Mouse (Mus musculus): Measurements from ENCODE around the gene Alkbh6. TPM values are rescaled to one million over a fixed set of nuclear protein-coding genes. Genes with fewer than 3 reads are reported as not detected.

Alkbh6 gene
- polyA plus RNA-seq, 1 experiment from 2014 or later, result 92.9 TPM

- Histone ChIP-seq H3K9ac (replicated peaks) (peak within 1 kb of the TSS; percentile 92), H3K4me2 (replicated peaks) (peak within 1 kb of the TSS; percentile 73), H3K4me1 (peaks cover 17% of the 10 kb centered on the region), H3K9me3 (0 out of 2 replicates have a peak, but pooled peaks cover 3% of the 10 kb centered on the region), H3K4me3 (peak within 1 kb of the TSS; percentile 87), H3K36me3 (no peaks in the 10 kb centered on the region), H3K27ac (replicated peaks) (peak within 1 kb of the TSS; percentile 84), H3K27me3 (peaks cover 4% of the 10 kb centered on the region; the same call in 1 of the 2 replicates)
- ATAC-seq (ENCODE audit: low FRiP score, low read depth), result peak; percentile 34
- under 1% methylated on average over 63 of the region's 63 CpGs for WGBS
Observed at GRCm38 (mm10) chr7:30321539-30322284, 13.2 kb downstream of the Alkbh6 start, which contains the start of gene E130208F15Rik. TSS of gene E130208F15Rik (plus strand) at chr7:30321740.

DNA sequence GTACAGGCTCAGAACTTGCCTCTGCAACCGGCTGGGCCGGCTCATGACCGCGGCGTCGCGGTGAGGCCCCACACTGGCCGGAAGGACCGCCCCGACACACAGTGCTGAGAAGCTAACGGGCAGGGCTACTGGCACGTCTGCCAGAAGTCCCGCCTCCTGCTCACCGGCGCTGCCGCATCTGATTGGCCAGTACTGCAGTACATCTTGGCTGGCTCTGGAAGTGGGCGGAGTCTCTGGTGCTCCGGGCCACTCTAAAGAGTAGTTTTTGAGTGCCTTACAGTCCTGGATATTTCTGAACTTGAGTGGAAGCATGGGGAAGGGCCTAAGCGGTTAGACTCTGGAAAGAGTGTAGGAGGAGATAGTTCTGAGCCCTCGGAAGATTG is 13.8 kb downstream of the Alkbh6 start:
- H3K4me2 ChIP-seq (replicated peaks), result peak overlapping the region; percentile 73
- ATAC-seq (ENCODE audit: low FRiP score, low read depth), result peak; percentile 99
- peak overlapping the region; percentile 87 for H3K4me3 ChIP-seq
- 0 out of 2 replicates have a peak, but pooled peaks cover 3% of the 10 kb centered on the region for H3K9me3 ChIP-seq
- H3K27ac ChIP-seq (replicated peaks), result peak overlapping the region; percentile 84
- under 1% methylated on average over 20 of the region's 20 CpGs for WGBS
- H3K9ac ChIP-seq (replicated peaks), result peak overlapping the region; percentile 92
- H3K36me3 ChIP-seq, result no peaks in the 10 kb centered on the region
- H3K27me3 ChIP-seq, result peaks cover 8% of the 10 kb centered on the region; the same call in 1 of the 2 replicates
- peaks cover 19% of the 10 kb centered on the region for H3K4me1 ChIP-seq

DNA sequence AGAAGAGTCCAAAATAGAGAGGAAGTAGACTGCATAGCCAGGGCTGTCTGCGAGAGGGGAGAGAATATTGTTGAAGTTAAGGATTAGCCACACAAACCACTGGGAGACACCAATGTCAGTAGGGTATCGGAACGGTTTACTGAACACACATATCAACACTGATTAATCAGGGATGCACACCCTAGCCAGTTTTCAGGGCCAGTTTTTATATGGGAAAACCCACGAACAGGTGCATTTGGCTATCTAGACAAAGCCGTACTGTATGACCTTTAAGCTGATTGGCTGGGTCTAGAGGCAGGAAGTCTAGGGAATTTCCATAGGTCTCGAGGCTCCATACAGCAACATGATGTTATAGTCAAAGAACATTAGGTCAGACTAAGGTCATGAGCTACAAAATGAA is 14.3 kb downstream of the Alkbh6 start:
- Histone ChIP-seq H3K27me3 (peaks cover 12% of the 10 kb centered on the region; the same call in 1 of the 2 replicates), H3K36me3 (no peaks in the 10 kb centered on the region), H3K4me3 (peak overlapping the region; percentile 87), H3K4me2 (replicated peaks) (peak overlapping the region; percentile 73), H3K27ac (replicated peaks) (peak overlapping the region; percentile 84; the same call in 1 of the 2 replicates), H3K4me1 (peaks cover 19% of the 10 kb centered on the region), H3K9me3 (0 out of 2 replicates have a peak, but pooled peaks cover 3% of the 10 kb centered on the region), H3K9ac (replicated peaks) (peak overlapping the region; percentile 92)
- peak; percentile 2; the same call in 1 of the 2 replicates for ATAC-seq (ENCODE audit: low FRiP score, low read depth)
- WGBS, result 33% methylated on average over 6 of the region's 6 CpGs

DNA sequence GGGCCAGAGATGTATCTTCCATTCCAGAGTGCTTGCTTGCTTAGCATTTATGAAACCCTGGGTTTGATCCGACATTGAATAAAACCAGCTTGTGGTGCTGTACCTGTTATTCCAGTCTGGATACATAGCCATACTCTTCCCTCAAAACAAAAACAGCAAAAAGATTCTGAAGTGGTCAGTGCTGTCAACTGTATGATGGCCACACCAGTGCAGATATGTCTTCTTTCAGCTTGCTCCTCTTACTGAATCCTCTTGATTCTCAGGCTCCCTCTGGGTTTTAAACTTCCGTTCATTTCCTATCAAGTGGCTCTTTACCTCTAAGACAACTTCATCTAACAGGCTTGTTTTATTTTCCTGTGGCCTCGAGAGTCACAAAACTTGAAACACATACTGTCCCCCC is 15.3 kb downstream of the Alkbh6 start, which contains the start of gene Sdhaf1:
TSS of gene Sdhaf1 (minus strand) at position 101 of the 400 bp plus-strand sequence.
- Histone ChIP-seq H3K4me2 (replicated peaks) (peak within 1 kb of the TSS; percentile 73), H3K27me3 (peaks cover 12% of the 10 kb centered on the region; the same call in 1 of the 2 replicates), H3K4me3 (peak within 1 kb of the TSS; percentile 87), H3K27ac (replicated peaks) (peak within 1 kb of the TSS; percentile 84; the same call in 1 of the 2 replicates), H3K36me3 (no peaks in the 10 kb centered on the region), H3K9me3 (0 out of 2 replicates have a peak, but pooled peaks cover 3% of the 10 kb centered on the region), H3K4me1 (peaks cover 19% of the 10 kb centered on the region), H3K9ac (replicated peaks) (peak within 1 kb of the TSS; percentile 92)
- 79% methylated on average over 3 of the region's 3 CpGs for WGBS
- no peak for ATAC-seq (ENCODE audit: low FRiP score, low read depth)

- no peak for ATAC-seq (ENCODE audit: low FRiP score, low read depth)
- Histone ChIP-seq H3K27me3 (peaks cover 12% of the 10 kb centered on the region; the same call in 1 of the 2 replicates), H3K36me3 (no peaks in the 10 kb centered on the region), H3K4me3 (no peak overlapping the region), H3K4me1 (peaks cover 19% of the 10 kb centered on the region), H3K27ac (replicated peaks) (no peak overlapping the region), H3K9ac (replicated peaks) (no peak overlapping the region), H3K4me2 (replicated peaks) (no peak overlapping the region), H3K9me3 (0 out of 2 replicates have a peak, but pooled peaks cover 3% of the 10 kb centered on the region)
- 86% methylated on average over 5 of the region's 5 CpGs for WGBS
Observed at GRCm38 (mm10) chr7:30324300-30324944, 15.9 kb downstream of the Alkbh6 start.

- H3K27ac ChIP-seq (replicated peaks), result no peak overlapping the region
- H3K27me3 ChIP-seq, result peaks cover 12% of the 10 kb centered on the region; the same call in 1 of the 2 replicates
- no peak overlapping the region for H3K4me2 ChIP-seq (replicated peaks)
- peaks cover 19% of the 10 kb centered on the region for H3K4me1 ChIP-seq
- WGBS, result 59% methylated on average over 2 of the region's 2 CpGs
- no peak overlapping the region for H3K4me3 ChIP-seq
- ATAC-seq (ENCODE audit: low FRiP score, low read depth), result no peak
- H3K36me3 ChIP-seq, result no peaks in the 10 kb centered on the region
- no peak overlapping the region for H3K9ac ChIP-seq (replicated peaks)
- 0 out of 2 replicates have a peak, but pooled peaks cover 3% of the 10 kb centered on the region for H3K9me3 ChIP-seq
Observed at GRCm38 (mm10) chr7:30325364-30325763, 16.8 kb downstream of the Alkbh6 start.

DNA sequence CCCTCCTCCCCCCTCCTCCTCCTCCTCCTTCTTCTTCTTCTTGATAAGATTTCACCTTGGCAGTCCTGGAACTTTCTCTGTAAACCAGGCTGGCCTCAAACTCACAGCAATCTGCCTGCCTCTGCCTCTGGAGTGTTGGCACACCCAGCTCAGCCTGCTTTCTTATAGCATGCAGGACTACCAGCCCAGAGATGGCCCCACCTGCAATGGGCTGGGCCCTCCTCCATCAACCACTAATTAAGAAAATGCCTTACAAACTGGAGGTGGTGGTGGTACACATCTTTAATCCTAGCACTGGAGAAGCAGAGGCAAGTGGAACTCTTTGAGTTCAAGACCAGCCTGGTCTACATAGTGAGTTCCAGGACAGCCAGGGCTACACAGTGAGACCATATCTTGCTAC is 17.9 kb downstream of the Alkbh6 start:
- no peak overlapping the region for H3K9ac ChIP-seq (replicated peaks)

GRCm38 (mm10) chr7:30327140-30327539 is 18.6 kb downstream of the Alkbh6 start:
- Histone ChIP-seq H3K36me3 (no peaks in the 10 kb centered on the region), H3K9me3 (0 out of 2 replicates have a peak, but pooled peaks cover 3% of the 10 kb centered on the region), H3K4me1 (peaks cover 16% of the 10 kb centered on the region), H3K27me3 (peaks cover 16% of the 10 kb centered on the region; the same call in 1 of the 2 replicates), H3K9ac (replicated peaks) (no peak overlapping the region), H3K4me2 (replicated peaks) (no peak overlapping the region), H3K27ac (replicated peaks) (no peak overlapping the region), H3K4me3 (no peak overlapping the region)
- WGBS, result 63% methylated on average over 15 of the region's 15 CpGs
- ATAC-seq (ENCODE audit: low FRiP score, low read depth), result no peak

More for the DNA sequence above, 17.9 kb downstream of the Alkbh6 start:
- Histone ChIP-seq H3K36me3 (no peaks in the 10 kb centered on the region), H3K4me2 (replicated peaks) (no peak overlapping the region), H3K4me1 (peaks cover 12% of the 10 kb centered on the region), H3K4me3 (no peak overlapping the region), H3K27ac (replicated peaks) (no peak overlapping the region), H3K9me3 (0 out of 2 replicates have a peak, but pooled peaks cover 3% of the 10 kb centered on the region), H3K27me3 (peaks cover 16% of the 10 kb centered on the region; the same call in 1 of the 2 replicates)
- ATAC-seq (ENCODE audit: low FRiP score, low read depth), result no peak

GRCm38 (mm10) chr7:30328379-30328778 is 19.9 kb downstream of the Alkbh6 start:
- WGBS, result 57% methylated on average over 10 of the region's 10 CpGs
- Histone ChIP-seq H3K27me3 (peaks cover 27% of the 10 kb centered on the region), H3K4me1 (peaks cover 10% of the 10 kb centered on the region), H3K9ac (replicated peaks) (no peak overlapping the region), H3K4me2 (replicated peaks) (no peak overlapping the region), H3K36me3 (no peaks in the 10 kb centered on the region), H3K4me3 (no peak overlapping the region), H3K27ac (replicated peaks) (no peak overlapping the region), H3K9me3 (0 out of 2 replicates have a peak, but pooled peaks cover 3% of the 10 kb centered on the region)
- no peak for ATAC-seq (ENCODE audit: low FRiP score, low read depth)

- Histone ChIP-seq H3K27me3 (peaks cover 51% of the 10 kb centered on the region), H3K4me3 (0 out of 2 replicates have a peak overlapping the region, but pooled peaks have one; percentile 12), H3K36me3 (no peaks in the 10 kb centered on the region), H3K27ac (replicated peaks) (no peak overlapping the region), H3K9me3 (no peaks in the 10 kb centered on the region), H3K4me1 (peaks cover 15% of the 10 kb centered on the region), H3K9ac (replicated peaks) (no peak overlapping the region), H3K4me2 (replicated peaks) (peak overlapping the region; percentile 41)
- ATAC-seq (ENCODE audit: low FRiP score, low read depth), result peak; percentile 91
- WGBS, result 3% methylated on average over 13 of the region's 13 CpGs
Observed at GRCm38 (mm10) chr7:30331887-30332286, 23.4 kb downstream of the Alkbh6 start.

DNA sequence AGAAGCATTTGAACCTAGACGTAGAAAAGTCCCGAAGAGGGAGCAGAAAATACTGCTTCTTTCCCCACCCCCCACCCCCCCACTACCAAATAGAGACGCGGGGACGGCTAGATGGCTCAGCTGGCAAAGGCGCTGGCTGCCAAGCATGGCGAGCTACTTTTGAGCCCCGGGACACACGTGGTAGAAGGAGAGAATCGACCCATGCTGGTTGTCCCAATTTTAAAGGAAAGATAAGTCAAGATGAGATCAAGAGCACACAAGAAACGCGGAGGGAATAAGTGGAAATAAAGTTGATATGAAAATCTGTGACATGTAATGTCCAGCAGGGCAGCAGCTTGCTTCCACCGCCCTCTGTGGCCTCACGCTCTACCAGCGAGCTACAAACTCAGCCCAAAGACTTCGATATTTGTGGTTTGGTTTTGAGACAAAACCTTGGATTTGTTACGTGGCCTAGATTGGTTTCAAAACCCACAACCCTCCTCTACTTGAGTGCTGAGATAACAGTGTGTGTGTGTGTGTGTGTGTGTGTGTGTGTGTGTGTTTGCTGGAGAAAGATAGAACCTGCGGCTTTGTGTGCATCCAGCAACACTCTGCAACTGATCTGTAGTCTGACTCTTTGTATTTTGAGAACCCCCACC is 24.2 kb downstream of the Alkbh6 start:
- H3K4me3 ChIP-seq, result no peak overlapping the region
- H3K9me3 ChIP-seq, result no peaks in the 10 kb centered on the region
- 69% methylated on average over 18 of the region's 18 CpGs for WGBS
- H3K27ac ChIP-seq (replicated peaks), result no peak overlapping the region
- no peaks in the 10 kb centered on the region for H3K36me3 ChIP-seq
- peaks cover 13% of the 10 kb centered on the region for H3K4me1 ChIP-seq
- H3K27me3 ChIP-seq, result peaks cover 43% of the 10 kb centered on the region
- no peak overlapping the region for H3K9ac ChIP-seq (replicated peaks)
- no peak for ATAC-seq (ENCODE audit: low FRiP score, low read depth)
- no peak overlapping the region for H3K4me2 ChIP-seq (replicated peaks)
